Mouse (Mus musculus) urinary bladder, postnatal 36 days (tissue): ENCODE measurements around the gene Exoc1.

Experiments used
- DNase-seq, 2 experiments: peaks; one replicate each; pipeline ENCODE4 v3.0.0; 2022; ENCODE audit warnings: low spot score in 2 of 2, mixed read lengths in 1 of 2

Gene Exoc1

GRCm38 (mm10) chr5:76609702-76610370 is 80.7 kb downstream of the Exoc1 start:
- no peak for DNase-seq

- DNase-seq: no peak
Measured at GRCm38 (mm10) chr5:76612867-76613499, 83.9 kb downstream of the Exoc1 start.

- DNase-seq: no peak
Measured at GRCm38 (mm10) chr5:76615276-76615675, 86.2 kb downstream of the Exoc1 start.

GRCm38 (mm10) chr5:76616196-76616747 is 87.2 kb downstream of the Exoc1 start:
- DNase-seq: no peak

DNA sequence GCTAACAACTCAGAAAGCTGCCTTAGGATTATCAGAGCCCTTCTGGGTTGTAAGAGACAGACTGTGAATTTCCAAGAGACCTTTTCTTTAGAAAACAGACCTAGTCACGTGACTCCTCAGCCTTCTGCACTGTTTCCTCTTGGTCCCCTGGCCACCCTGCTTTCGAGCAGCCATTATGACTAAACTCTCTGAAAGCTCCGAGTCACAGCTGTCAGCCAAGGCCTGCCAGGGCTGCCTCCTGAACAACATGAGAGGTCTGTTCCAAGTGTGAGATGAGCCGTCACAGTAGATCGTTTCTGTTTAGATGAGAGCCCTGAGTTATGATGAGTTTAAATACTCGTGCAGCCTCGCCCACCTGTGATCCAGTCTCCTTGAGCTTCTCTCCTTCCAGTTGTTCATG is 89.6 kb downstream of the Exoc1 start:
- no peak for DNase-seq
